Mouse (Mus musculus) bone marrow macrophage, adult 2 months (primary cell): ENCODE data around the gene Myt1.

ENCODE experiments used
- CTCF ChIP-seq: IDR thresholded peaks from 2 replicates; pipeline ENCODE4 v1.5.1; 2012; ENCODE audit warnings: low read depth, mild to moderate bottlenecking, low read length, moderate library complexity
- POLR2A ChIP-seq: IDR thresholded peaks from 2 replicates; pipeline ENCODE4 v1.6.1; 2012; ENCODE audit warnings: mild to moderate bottlenecking, low read depth, low read length, borderline replicate concordance

GRCm38 (mm10) chr2:181763006-181763830, at the start of gene Myt1:
- TF ChIP-seq CTCF, result no peak
- TF ChIP-seq POLR2A, result no peak
